Mouse (Mus musculus) megakaryocyte, adult 5-6 weeks (primary cell): Measurements from ENCODE around the gene Lhx2. TPM values are rescaled to one million over a fixed set of nuclear protein-coding genes. Genes with fewer than 3 reads are reported as not detected.

ENCODE experiments used
- ATAC-seq: 2 replicates; pipeline ENCODE4 v1.8.0; 2016; ENCODE audit warnings: mild to moderate bottlenecking, inconsistent platforms; ENCODE audit not compliant: poor library complexity, severe bottlenecking
- total RNA-seq, 2 experiments: library from RNA; stranded (forward) in 1 of 2; stranded (reverse) in 1 of 2; fragments of 153-499, 151-499 nt in 1 of 2; fragments of 221-1000, 200-1000 nt in 1 of 2; gene quantifications; 2 replicates each; pipeline versions ENCODE4 v1.2.3 to v1.2.4; 2015 to 2017

Lhx2 gene
- total RNA-seq (2015) (0.18 and 1.0 TPM in 2 replicates), total RNA-seq (2017) (not detected in 2 replicates)

GRCm38 (mm10) chr2:38338990-38339909, at the start of gene Lhx2:
TSS of gene Lhx2 (plus strand) at chr2:38339281.
- no peak for ATAC-seq

- ATAC-seq: no peak
Measured at GRCm38 (mm10) chr2:38291526-38291925, 47.6 kb upstream of the Lhx2 start.

- ATAC-seq: peak; percentile 52; the same call in 1 of the 2 replicates
Measured at GRCm38 (mm10) chr2:38295939-38296338, 43.1 kb upstream of the Lhx2 start.

GRCm38 (mm10) chr2:38300941-38301340, 38.1 kb upstream of the Lhx2 start:
- ATAC-seq: no peak

- no peak for ATAC-seq
Measured at GRCm38 (mm10) chr2:38305152-38305551, 33.9 kb upstream of the Lhx2 start.

- no peak for ATAC-seq
Measured at GRCm38 (mm10) chr2:38312921-38313320, 26.2 kb upstream of the Lhx2 start.

GRCm38 (mm10) chr2:38313399-38313798, 25.7 kb upstream of the Lhx2 start:
- ATAC-seq: peak; percentile 83

- ATAC-seq: peak; percentile 57
Measured at GRCm38 (mm10) chr2:38319086-38319485, 20.0 kb upstream of the Lhx2 start.

GRCm38 (mm10) chr2:38320911-38321310, 18.2 kb upstream of the Lhx2 start:
- no peak for ATAC-seq

GRCm38 (mm10) chr2:38323380-38323779, 15.7 kb upstream of the Lhx2 start:
- ATAC-seq: no peak

- no peak for ATAC-seq
Measured at GRCm38 (mm10) chr2:38326671-38327070, 12.4 kb upstream of the Lhx2 start.

GRCm38 (mm10) chr2:38333586-38334119, 5.4 kb upstream of the Lhx2 start:
- ATAC-seq: no peak

GRCm38 (mm10) chr2:38336606-38337005, 2.5 kb upstream of the Lhx2 start:
- peak; percentile 45; the same call in 1 of the 2 replicates for ATAC-seq

GRCm38 (mm10) chr2:38337091-38337640, 1.9 kb upstream of the Lhx2 start:
- no peak; the same call in 1 of the 2 replicates for ATAC-seq

- ATAC-seq: no peak
Measured at GRCm38 (mm10) chr2:38337681-38338080, 1.4 kb upstream of the Lhx2 start.

GRCm38 (mm10) chr2:38338348-38338932, 641 bp upstream of the Lhx2 start:
- no peak for ATAC-seq

- ATAC-seq: no peak
Measured at GRCm38 (mm10) chr2:38339910-38340625, 987 bp downstream of the Lhx2 start.

GRCm38 (mm10) chr2:38340626-38341200, 1.6 kb downstream of the Lhx2 start:
- no peak for ATAC-seq

GRCm38 (mm10) chr2:38343573-38343972, 4.5 kb downstream of the Lhx2 start:
- ATAC-seq: no peak

- ATAC-seq: no peak
Measured at GRCm38 (mm10) chr2:38344727-38345126, 5.6 kb downstream of the Lhx2 start.
